Mouse (Mus musculus) heart, adult 8-10 months (tissue): ENCODE data around the gene Raver2. TPM values are rescaled to one million over a fixed set of nuclear protein-coding genes. Genes with fewer than 3 reads are reported as not detected.

Source experiments
- DNase-seq: peaks from one replicate; pipeline ENCODE4 v3.0.0; 2022; ENCODE audit warnings: low spot score
- total RNA-seq, 4 experiments: library from RNA; stranded (reverse); gene quantifications; 2 replicates each; pipeline ENCODE4 v1.2.4; 2022

Gene Raver2
- total RNA-seq, 4 experiments from 2014 or later, result 2.3 to 4.6 (median 2.9) TPM

DNA sequence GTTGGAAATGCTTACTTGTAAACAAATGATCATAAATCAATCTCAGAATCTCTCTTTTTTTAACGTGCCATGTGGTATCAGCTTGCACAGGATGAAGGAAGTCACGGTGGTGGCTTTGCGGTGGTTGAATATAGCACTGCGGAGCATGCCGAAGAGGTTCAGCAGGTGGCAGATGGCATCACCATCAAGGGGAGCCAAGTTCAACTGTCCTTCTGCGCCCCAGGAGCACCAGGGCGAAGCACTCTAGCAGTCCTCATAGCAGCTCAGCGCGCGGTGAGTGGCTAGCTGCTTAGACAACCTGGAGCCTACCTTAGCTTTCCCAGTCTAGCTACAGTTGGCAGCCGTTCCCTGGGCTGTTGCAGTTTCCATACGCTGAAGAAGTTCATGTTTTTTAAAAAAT, 38.3 kb downstream of the Raver2 start:
- no peak for DNase-seq

DNA sequence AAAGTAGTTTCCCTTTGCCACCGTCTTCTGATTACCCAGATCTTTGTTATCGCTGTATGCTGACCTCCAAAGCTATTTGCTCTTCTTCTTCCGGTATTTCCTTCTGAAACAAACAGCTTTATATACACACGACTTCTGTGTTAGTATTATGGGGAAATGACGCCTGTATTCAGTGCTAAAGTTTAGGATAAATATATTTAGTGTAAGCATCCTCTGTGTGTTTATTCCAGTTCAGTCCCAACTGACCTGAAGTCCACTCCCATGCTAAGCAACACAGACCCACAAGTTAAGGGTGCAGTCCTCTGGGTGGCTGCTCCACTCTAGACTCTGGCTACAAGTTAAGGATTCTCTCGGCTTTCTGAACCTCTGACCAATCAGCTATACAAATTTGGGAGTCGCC, 52.2 kb downstream of the Raver2 start:
- DNase-seq, result no peak

DNA sequence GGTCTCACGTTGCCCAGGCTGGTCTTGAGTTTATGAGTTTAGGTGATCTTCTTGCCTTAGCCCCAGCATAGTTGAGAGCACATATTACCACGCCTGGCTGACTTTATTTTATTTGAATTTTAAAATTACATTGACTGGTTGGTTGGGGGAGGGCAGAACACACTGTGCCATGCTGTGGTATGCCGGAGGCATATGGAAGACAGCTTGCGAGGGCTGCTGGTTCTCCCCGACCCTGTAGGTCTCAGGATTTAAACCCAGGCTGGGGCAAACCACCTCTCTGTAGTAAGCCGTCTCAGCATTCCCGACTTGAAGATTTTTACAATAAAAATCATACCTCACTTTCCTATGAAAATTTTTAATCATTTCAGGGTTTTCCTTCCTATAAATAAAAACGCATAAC, 66.2 kb downstream of the Raver2 start:
- no peak for DNase-seq

DNA sequence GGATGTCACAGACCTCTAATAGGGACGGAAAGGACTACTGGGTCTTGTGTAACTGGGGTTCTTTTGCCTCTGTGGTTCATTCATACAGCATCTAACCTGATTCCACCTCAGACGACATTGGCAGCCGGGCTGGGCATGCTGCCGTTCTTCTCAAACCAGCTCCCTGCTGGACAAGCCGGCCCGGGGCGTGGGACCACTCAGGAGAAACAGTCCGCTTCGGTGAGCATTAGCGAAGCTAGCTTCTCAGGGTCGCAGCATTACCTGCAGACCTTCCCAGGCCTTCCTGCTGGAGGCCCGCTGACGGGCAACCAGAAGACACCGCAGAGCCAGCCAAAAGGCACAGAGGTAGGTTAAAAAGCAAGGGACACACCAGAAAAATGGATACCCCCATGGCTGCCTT, 67.1 kb downstream of the Raver2 start:
- no peak for DNase-seq

DNA sequence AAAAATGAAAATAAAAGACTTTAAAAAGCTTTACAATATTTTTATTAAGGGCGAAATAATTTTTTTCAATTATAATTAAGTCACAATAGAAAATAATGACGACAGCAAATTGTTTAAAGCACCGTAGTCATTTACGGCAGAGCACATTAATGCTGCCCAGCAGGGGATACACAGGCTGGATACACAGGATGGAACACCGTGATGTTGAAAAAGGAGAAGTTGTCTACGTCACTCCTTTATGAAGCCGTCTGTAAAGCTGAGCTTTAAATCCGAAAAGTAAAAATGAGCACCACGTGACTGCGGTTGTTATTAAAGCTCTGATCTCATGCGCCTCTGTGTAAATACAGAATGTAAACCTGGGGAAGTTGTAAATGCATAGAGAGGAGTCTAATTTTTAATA, 69.2 kb downstream of the Raver2 start:
- DNase-seq, result no peak

DNA sequence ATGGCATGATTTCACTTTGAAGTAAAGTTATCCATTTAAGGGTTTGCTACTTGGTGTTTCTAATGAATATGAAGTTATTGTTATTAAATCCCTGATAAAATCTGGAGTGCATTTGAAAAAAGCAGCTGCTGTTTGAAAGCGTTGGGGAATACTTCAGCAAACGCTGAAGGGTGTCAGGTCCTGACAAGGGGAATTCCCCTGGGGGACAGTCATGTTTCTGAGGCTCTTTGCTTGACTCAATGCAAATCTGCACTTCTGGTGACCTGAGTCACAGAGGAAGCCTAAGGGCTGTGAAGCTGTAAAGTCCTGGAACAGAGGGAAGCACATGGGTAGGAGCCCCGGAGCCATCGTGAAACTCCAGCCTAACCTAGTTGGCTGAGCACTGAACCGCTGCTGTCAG, 73.0 kb downstream of the Raver2 start:
- no peak for DNase-seq

DNA sequence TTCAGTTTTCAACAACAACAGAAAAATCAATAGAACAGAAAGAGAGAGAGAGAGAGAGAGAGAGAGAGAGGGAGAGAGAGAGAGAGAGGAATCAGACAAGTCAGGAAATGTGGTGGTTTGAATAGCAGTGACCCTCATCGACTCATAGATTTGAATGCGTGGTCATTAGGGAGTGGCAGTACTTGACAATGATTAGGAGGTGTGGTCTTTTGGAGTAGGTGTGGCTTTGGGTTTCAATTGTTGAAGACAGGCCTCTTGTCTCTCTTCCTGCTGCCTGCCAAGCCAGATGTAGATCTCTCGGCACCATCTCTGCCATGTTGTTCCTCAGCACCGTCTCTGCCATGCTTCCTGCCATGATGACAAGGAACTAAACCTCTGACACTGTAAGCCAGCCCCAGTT, 75.1 kb downstream of the Raver2 start:
- DNase-seq, result no peak

DNA sequence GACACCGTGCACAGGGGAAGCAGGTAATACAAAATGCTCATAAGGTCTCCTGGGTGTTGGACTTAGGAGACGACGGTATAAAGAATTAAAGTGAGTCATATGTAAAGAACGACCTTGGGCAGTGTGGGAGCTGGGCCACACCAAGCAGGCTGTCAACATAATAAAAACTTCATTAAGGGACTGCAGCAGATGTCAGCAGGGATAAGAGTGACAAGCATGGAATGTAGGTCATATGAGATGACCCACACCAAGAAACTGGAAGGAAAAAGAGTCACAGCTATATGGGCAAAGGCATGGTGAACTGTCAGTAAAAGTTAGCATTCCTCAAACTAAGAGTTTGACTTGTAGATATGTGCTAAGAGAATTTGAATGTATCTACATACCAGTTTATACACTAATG, 75.6 kb downstream of the Raver2 start:
- DNase-seq, result no peak

DNA sequence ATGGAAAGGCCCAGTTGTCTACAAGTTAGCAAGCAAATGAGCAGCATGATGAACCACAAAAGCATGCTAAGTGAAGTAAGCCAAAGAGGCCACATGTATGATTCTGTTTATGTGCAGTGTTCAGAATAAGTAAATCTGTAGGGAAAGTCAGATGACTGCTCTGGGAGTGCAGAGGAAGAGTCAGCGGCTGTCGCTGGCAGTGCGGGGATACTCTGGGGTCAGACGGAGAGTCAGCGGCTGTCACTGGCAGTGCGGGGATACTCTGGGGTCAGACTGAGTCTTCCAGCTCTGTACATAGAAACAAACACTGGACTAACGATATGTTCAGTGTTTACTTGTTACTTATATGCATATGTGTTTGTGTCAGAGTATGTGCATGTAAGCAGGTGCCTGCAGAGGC, 76.0 kb downstream of the Raver2 start:
- DNase-seq, result no peak

DNA sequence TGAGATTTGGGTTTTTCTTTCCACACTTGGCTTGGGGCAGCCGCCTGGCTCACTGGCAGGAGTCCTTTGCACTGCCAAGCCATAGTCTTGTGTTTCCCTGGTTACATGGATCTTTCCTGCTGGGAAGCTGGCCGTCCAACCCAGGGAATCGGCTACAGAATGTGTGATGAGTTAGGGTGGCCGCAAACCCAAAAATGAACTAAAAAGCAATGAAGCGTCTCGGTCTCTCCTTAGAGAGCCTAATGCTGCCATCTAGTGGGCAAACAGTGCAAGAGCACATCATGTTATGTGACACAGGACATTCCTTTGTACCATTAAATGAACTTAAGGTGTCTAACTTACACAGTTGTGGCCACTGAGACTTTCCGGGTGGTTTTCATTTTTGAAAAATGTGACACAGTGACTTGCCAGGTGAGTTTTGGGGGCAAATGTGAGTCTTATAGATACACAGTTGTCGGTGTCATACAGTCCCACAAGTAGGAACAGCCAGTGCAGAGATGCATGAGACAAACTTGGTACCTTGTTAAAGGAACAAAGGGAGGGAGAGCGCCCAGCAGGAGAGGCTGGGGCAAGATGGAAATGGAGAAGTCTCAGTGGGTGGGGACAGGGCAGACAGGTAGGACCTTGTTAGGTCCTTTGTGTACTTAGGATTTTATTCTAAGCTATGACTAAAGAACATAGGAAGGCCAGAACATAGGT, 77.4 kb downstream of the Raver2 start:
- DNase-seq, result peak; percentile 52

DNA sequence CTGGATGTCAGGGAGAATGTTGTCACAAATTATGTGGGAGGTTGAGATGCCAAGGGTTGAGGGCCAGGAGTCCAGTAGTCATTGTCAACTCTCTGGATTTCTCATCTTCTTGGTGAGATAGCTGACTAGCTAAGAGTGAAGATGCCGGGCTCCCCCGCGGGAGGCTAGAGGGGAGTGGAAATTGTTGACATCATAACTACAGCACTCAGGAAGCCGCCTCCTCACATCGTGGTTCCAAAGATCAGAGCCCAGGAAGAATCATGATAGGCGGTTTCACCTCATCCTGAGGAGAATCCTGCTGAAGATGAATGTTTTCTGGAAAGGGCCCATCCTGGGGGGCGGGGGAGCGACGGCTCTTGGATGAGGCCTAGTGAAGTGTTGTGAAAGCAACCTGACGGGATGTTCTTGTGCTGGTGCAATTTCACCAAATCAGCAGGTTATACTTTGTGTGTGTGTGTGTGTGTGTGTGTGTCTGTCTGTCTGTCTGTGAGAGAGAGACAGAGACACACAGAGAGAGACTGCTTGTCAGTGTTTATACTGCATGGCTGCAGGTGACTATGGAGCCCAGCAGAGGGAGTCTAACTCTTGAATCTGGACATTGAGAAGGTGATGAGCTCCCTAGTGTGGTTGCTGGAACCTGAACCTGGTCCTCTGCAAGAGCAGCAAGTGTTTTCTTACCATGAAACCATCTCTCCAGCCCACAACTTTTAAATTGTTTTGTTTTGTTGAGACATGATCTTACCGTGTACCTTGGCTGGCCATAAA, 78.3 kb downstream of the Raver2 start:
- no peak for DNase-seq

DNA sequence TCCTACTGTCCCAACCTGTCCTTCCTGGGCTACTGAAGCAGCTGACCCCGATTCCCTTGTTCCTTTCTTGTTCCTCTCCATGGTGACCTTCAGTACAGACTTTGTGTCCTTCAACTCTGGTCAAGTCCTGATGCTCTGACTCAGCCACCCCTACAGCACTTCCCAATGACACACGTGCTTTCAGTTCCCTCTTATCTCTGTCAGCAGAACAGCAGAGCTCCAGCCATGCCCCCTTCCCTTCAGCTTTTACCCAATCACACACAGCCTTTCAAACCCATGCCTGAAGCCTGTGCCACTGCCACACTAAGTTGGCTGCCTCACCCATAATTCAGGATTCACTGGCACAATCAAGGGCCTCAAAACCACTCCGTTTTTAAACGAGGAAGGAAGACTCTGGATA, 86.8 kb downstream of the Raver2 start:
- peak; percentile 22 for DNase-seq

DNA sequence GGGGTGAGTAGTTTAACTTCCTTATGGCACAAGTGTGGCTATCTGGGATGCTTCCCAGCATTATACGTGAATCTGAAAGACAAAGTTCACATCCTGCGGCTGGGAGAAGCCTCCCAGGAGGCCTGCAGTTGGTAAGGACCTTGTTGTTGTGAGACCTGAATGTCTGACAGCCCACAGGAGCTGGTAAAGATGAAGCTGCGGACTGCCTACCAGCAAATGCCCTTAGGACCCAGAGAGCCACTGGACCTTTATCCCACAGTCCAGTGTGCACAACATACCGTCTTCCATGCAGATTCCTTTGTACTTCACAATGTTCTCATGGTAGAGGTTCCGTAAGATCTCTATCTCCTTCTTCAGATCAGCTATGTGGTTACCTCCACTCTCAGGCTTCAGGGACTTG, 88.7 kb downstream of the Raver2 start:
- DNase-seq, result no peak

DNA sequence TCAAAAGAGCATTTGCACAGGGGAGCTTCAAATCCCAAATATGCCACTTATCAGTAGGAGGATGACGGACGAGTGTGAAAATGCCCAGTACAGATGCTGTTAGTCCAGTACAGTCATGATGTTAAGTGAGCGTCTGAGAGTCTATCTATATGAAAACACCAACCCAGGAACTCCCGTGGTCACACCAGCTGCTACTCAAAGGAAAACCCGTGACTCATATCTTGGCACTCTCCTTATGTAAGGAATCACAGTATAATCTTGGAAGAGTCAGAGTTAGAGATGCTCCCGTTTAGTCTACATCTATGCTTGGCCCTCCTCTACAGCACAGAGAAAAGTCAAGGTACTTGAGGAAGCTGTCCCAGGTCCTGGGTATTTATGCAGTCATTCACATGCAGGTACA, 89.5 kb downstream of the Raver2 start:
- DNase-seq, result no peak

DNA sequence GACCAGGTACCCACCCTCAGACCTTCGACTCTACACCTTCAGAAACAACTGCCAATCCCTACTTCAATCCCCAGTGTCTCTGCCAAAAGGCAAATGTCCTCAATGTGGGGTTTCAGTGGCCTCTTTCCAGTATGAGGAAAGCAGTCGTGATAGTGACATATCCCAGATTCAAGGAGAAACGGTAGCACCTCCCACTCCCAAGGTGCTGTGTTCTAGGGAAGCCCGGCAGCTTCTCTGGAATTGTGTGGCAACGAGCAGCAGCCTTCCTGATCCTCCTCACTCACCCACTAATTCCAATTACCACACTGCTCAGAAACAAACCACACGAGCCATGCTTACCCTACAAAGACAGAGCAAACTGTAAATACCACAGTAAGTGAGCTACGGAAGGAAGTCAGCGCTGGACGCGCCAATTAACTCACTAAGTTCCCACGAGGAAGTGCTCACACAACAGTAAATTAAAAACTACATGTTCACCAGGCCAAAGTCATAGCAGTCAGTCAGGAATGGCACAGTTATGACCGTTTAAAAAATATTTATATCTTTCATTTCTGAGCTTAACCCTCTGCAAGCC, 90.5 kb downstream of the Raver2 start:
- no peak for DNase-seq

DNA sequence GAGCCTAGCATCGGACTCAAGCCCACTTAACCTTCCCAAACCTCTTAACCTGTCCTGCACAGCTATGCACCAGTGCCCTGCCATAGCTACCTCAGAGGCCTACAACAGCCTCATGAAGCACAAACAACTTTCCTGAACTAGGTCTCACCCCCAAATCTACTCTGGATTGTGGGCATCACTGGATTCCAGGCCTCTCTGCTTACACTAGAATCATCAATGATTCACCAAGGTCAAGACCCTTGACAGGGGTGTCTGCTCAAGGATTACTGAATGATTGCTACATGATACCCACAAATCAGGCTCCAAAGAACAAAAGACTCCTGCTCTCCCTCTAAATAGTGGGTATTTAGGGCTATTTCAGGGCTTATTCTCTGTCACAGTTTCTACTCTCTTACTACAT, 92.0 kb downstream of the Raver2 start:
- DNase-seq, result no peak

DNA sequence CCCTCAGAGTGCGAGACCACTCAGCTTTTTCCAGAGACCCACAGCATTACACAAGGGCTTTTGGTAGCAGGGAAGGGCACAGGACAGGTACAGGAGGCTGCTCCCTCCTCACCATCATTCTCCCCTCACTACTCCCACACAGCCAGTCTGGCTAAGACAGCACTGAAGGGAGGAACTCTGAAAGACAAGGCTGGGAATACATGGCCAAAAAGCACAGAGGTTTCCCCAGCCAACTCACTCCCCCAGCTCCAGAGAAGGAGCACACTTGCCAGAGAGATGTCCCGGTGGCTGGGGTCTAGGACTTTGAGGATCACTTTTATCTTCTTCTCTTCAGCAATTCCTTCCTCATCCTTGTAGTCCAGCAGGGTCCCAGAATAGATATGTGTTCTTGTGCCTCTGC, 95.4 kb downstream of the Raver2 start:
- DNase-seq, result no peak

DNA sequence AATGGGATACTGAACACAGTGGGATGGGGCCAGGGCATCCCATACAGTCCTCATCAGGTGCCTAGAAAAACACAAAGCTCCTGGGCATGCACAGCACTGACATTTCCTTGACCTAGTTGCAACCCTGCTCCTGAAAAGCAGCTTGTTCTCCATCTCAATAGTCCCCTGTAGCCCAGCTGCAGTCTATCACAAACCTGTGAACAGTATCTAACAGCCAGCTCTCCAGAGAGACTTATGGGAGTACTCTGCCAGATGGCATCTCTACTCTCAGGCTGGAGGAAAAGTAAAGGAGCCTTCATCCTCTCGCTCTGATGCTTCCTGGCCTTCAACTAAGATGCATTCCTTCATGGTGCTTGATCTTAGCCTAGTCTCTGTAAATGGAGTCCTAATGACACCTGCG, 95.9 kb downstream of the Raver2 start:
- no peak for DNase-seq

DNA sequence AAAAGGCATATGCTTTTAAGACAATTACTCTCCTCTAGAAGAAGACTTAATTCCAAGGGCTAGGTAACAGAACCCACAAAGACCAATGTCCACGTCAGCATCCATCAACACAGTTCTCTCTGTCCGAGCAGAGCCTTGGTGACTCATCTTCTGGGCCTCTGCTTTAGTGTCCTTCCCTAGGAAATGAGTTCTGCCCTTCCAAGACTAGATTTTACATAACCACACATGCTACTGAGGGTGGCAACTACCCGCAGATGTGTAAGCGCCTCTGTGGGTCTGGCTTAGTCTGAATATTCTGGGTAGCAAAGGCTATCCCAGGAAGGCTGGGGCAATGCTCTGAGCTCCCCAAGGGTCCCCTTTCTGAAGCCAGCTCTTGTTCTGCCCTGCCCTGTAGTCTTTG, 97.0 kb downstream of the Raver2 start:
- no peak for DNase-seq

DNA sequence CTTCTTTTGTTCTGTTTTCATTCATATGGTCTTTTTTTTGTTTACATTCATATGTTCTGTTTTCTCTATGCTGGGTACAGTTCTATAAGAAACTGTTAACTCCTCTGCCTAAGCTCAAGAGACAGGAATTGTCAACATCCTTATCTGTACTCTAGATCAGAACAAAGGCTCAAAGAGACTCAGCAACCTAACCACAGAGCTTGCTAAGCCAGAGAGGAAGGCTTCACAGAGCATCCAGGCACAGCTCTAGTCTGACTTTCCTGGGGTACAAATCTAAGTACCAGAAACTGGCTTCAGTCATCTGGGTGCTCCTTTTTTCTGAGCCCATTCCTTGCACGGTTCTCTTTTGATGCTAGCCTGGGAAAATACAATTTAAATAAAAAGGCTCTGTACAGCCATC, 99.0 kb downstream of the Raver2 start:
- no peak for DNase-seq

DNA sequence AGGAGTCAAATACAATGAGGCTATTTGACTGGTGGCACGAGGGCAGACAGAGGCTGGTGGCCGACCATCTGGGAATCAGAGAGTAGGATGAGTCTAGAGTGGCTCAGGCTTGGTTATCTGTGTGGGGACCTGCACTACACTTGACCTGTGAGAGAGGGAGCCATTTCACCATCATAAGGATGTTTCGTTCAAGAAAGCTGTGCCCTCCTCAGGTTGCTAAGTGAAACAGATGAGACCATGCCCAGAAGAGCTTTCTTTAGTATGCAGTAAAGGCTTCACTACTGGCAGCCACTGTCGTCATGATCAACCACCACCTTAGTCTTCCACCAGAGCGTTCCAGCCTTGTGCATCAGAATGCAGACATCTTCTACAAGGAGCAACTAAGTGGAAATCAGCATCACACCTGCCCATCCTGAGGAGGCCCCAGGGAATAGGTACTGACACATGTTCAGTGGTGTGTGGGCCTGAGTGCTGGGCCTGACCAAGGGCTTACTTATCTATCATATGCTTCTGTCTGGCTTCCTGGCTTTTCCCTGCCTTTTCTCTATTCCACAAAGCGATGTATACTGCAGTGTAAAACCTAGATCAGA, 99.5 kb downstream of the Raver2 start:
- DNase-seq, result peak; percentile 53

DNA sequence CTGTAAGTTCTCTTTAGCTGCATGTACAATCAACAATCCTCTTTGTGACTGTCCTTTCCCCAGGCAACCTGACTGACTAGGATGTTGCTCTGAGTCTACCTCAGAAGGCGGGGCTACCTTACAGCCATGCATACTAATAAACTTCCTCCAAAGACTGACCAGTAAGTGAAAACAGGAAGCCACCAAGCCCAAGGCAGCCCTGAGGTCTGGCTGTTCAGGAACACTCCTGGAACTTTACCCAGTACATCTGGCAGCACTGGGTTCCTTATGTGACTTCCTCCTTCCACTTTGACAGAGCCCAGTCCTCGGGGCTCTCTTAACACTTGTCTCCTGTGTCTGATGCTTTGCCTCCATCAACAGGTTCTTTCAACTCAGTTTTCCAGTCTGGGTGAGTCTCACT, 104.0 kb downstream of the Raver2 start:
- DNase-seq, result peak; percentile 24
